Mouse (Mus musculus): ENCODE measurements around the gene Med15. TPM values are rescaled to one million over a fixed set of nuclear protein-coding genes. Genes with fewer than 3 reads are reported as not detected.

Gene Med15
- polyA plus RNA-seq, 1 experiment: 65.9 TPM

GRCm38 (mm10) chr16:17721822-17722460 is 10.8 kb downstream of the Med15 start:
- Histone ChIP-seq H3K4me1 (ENCODE audit: control insufficient read depth, insufficient read depth, low read length) (peaks cover 8% of the 10 kb centered on the region; the same call in 1 of the 2 replicates), H3K4me3 (ENCODE audit: insufficient read depth, low read length) (peak overlapping the region; percentile 88), H3K27ac (ENCODE audit: insufficient read depth, low read length) (no peak overlapping the region)
- TF ChIP-seq CTCF (IDR thresholded peaks at IDR 0.05; ENCODE audit: extremely low read depth, insufficient read depth, low read length): no peak
- no peak for TF ChIP-seq POLR2A (IDR thresholded peaks at IDR 0.05; ENCODE audit: extremely low read depth, insufficient read depth, low read length)

GRCm38 (mm10) chr16:17721114-17721808 is 11.4 kb downstream of the Med15 start:
- Histone ChIP-seq H3K4me1 (ENCODE audit: control insufficient read depth, insufficient read depth, low read length) (peaks cover 8% of the 10 kb centered on the region; the same call in 1 of the 2 replicates), H3K4me3 (ENCODE audit: insufficient read depth, low read length) (peak overlapping the region; percentile 88), H3K27ac (ENCODE audit: insufficient read depth, low read length) (no peak overlapping the region)
- TF ChIP-seq CTCF (IDR thresholded peaks at IDR 0.05; ENCODE audit: extremely low read depth, insufficient read depth, low read length): no peak
- TF ChIP-seq POLR2A (IDR thresholded peaks at IDR 0.05; ENCODE audit: extremely low read depth, insufficient read depth, low read length): no peak

- no peak overlapping the region for H3K27ac ChIP-seq (ENCODE audit: insufficient read depth, low read length)
- peaks cover 9% of the 10 kb centered on the region; the same call in 1 of the 2 replicates for H3K4me1 ChIP-seq (ENCODE audit: control insufficient read depth, insufficient read depth, low read length)
- H3K4me3 ChIP-seq (ENCODE audit: insufficient read depth, low read length): no peak overlapping the region
- TF ChIP-seq CTCF (IDR thresholded peaks at IDR 0.05; ENCODE audit: extremely low read depth, insufficient read depth, low read length): no peak
- no peak for TF ChIP-seq POLR2A (IDR thresholded peaks at IDR 0.05; ENCODE audit: extremely low read depth, insufficient read depth, low read length)
Observed at GRCm38 (mm10) chr16:17717791-17718190, 14.9 kb downstream of the Med15 start.

GRCm38 (mm10) chr16:17707541-17707940 is 25.1 kb downstream of the Med15 start:
- no peak overlapping the region for H3K27ac ChIP-seq (ENCODE audit: insufficient read depth, low read length)
- TF ChIP-seq CTCF (IDR thresholded peaks at IDR 0.05; ENCODE audit: extremely low read depth, insufficient read depth, low read length) (no peak), POLR2A (IDR thresholded peaks at IDR 0.05; ENCODE audit: extremely low read depth, insufficient read depth, low read length) (no peak)
- no peak overlapping the region for H3K4me3 ChIP-seq (ENCODE audit: insufficient read depth, low read length)
- H3K4me1 ChIP-seq (ENCODE audit: control insufficient read depth, insufficient read depth, low read length): no peaks in the 10 kb centered on the region; the same call in 1 of the 2 replicates

- H3K4me1 ChIP-seq (ENCODE audit: control insufficient read depth, insufficient read depth, low read length): no peaks in the 10 kb centered on the region; the same call in 1 of the 2 replicates
- H3K4me3 ChIP-seq (ENCODE audit: insufficient read depth, low read length): no peak overlapping the region
- TF ChIP-seq POLR2A (IDR thresholded peaks at IDR 0.05; ENCODE audit: extremely low read depth, insufficient read depth, low read length) (no peak), CTCF (IDR thresholded peaks at IDR 0.05; ENCODE audit: extremely low read depth, insufficient read depth, low read length) (no peak)
- H3K27ac ChIP-seq (ENCODE audit: insufficient read depth, low read length): no peak overlapping the region
Observed at GRCm38 (mm10) chr16:17701043-17701405, 31.7 kb downstream of the Med15 start.

GRCm38 (mm10) chr16:17700386-17701042 is 32.2 kb downstream of the Med15 start:
- TF ChIP-seq POLR2A (IDR thresholded peaks at IDR 0.05; ENCODE audit: extremely low read depth, insufficient read depth, low read length): no peak
- no peak for TF ChIP-seq CTCF (IDR thresholded peaks at IDR 0.05; ENCODE audit: extremely low read depth, insufficient read depth, low read length)
- Histone ChIP-seq H3K4me3 (ENCODE audit: insufficient read depth, low read length) (no peak overlapping the region), H3K27ac (ENCODE audit: insufficient read depth, low read length) (no peak overlapping the region), H3K4me1 (ENCODE audit: control insufficient read depth, insufficient read depth, low read length) (no peaks in the 10 kb centered on the region; the same call in 1 of the 2 replicates)

- H3K27ac ChIP-seq (ENCODE audit: insufficient read depth, low read length): no peak overlapping the region
- TF ChIP-seq POLR2A (IDR thresholded peaks at IDR 0.05; ENCODE audit: extremely low read depth, insufficient read depth, low read length) (no peak), CTCF (IDR thresholded peaks at IDR 0.05; ENCODE audit: extremely low read depth, insufficient read depth, low read length) (no peak)
- no peak overlapping the region for H3K4me3 ChIP-seq (ENCODE audit: insufficient read depth, low read length)
- no peaks in the 10 kb centered on the region for H3K4me1 ChIP-seq (ENCODE audit: control insufficient read depth, insufficient read depth, low read length)
Observed at GRCm38 (mm10) chr16:17694860-17695259, 37.8 kb downstream of the Med15 start.

GRCm38 (mm10) chr16:17669886-17670285 is 62.8 kb downstream of the Med15 start:
- Histone ChIP-seq H3K4me1 (ENCODE audit: control insufficient read depth, insufficient read depth, low read length) (no peaks in the 10 kb centered on the region), H3K27ac (ENCODE audit: insufficient read depth, low read length) (no peak overlapping the region), H3K4me3 (ENCODE audit: insufficient read depth, low read length) (no peak overlapping the region)
- TF ChIP-seq CTCF (IDR thresholded peaks at IDR 0.05; ENCODE audit: extremely low read depth, insufficient read depth, low read length): no peak
- no peak for TF ChIP-seq POLR2A (IDR thresholded peaks at IDR 0.05; ENCODE audit: extremely low read depth, insufficient read depth, low read length)

GRCm38 (mm10) chr16:17665568-17665967 is 67.1 kb downstream of the Med15 start:
- TF ChIP-seq CTCF (IDR thresholded peaks at IDR 0.05; ENCODE audit: extremely low read depth, insufficient read depth, low read length): no peak
- TF ChIP-seq POLR2A (IDR thresholded peaks at IDR 0.05; ENCODE audit: extremely low read depth, insufficient read depth, low read length): no peak
- no peak overlapping the region for H3K27ac ChIP-seq (ENCODE audit: insufficient read depth, low read length)
- H3K4me3 ChIP-seq (ENCODE audit: insufficient read depth, low read length): no peak overlapping the region
- no peaks in the 10 kb centered on the region for H3K4me1 ChIP-seq (ENCODE audit: control insufficient read depth, insufficient read depth, low read length)

Data from cortical plate, adult 2 months (tissue).